Mouse (Mus musculus) heart, postnatal 10 days (tissue): ENCODE measurements at regions not wholly inside any gene's neighbourhood (a gene's known extent, or its start where the extent isn't known, plus 50 kb on each side); places are given as distances from the start of the nearest gene placed in this dataset.

ENCODE experiments used
- DNase-seq, 2 experiments: peaks; one replicate each; pipeline ENCODE4 v3.0.0; 2021
- intact Hi-C: fragments of 180-260 bp; cut with DNase I; formaldehyde crosslinking; loops from one replicate; pipeline ENCODE4 v1.15.1; 2025

GRCm38 (mm10) chr6:138956461-138957072 lies 298.2 kb upstream of the Igbp1b start:
- intact Hi-C loops, result no loop called here
- no peak for DNase-seq

GRCm38 (mm10) chr6:138950888-138951287 lies 292.5 kb upstream of the Igbp1b start:
- intact Hi-C loops, result no loop called here
- no peak for DNase-seq

GRCm38 (mm10) chr6:138946632-138947031 lies 288.3 kb upstream of the Igbp1b start:
- no peak for DNase-seq
- intact Hi-C loops, result no loop called here

GRCm38 (mm10) chr6:138945432-138945831 lies 287.1 kb upstream of the Igbp1b start:
- intact Hi-C loops, result no loop called here
- no peak for DNase-seq

- intact Hi-C loops, result no loop called here
Measured at GRCm38 (mm10) chr6:138920161-138920560, 261.8 kb upstream of the Igbp1b start.

GRCm38 (mm10) chr6:138919531-138919930 lies 261.2 kb upstream of the Igbp1b start:
- DNase-seq, result no peak
- intact Hi-C loops, result no loop called here

More at GRCm38 (mm10) chr6:138920161-138920560, 261.8 kb upstream of the Igbp1b start:
- no peak for DNase-seq

GRCm38 (mm10) chr6:138914981-138915380 lies 256.6 kb upstream of the Igbp1b start:
- intact Hi-C loops, result no loop called here
- peak in 1 of 2 experiments; percentile 1 for DNase-seq

GRCm38 (mm10) chr6:138873610-138874009 lies 215.3 kb upstream of the Igbp1b start:
- no peak for DNase-seq
- intact Hi-C loops, result no loop called here

GRCm38 (mm10) chr6:138872495-138873415 lies 214.4 kb upstream of the Igbp1b start:
- DNase-seq, result no peak
- intact Hi-C loops, result no loop called here

- no peak for DNase-seq
- intact Hi-C loops, result no loop called here
Measured at GRCm38 (mm10) chr6:138838043-138838442, 179.7 kb upstream of the Igbp1b start.

GRCm38 (mm10) chr6:138834876-138835275 lies 176.5 kb upstream of the Igbp1b start:
- DNase-seq, result no peak
- intact Hi-C loops, result no loop called here

GRCm38 (mm10) chr6:138801835-138802234 lies 143.5 kb upstream of the Igbp1b start:
- intact Hi-C loops, result no loop called here
- no peak for DNase-seq

- DNase-seq, result peak; percentile 19 to 24
Measured at GRCm38 (mm10) chr6:138800836-138801740, 142.7 kb upstream of the Igbp1b start.

GRCm38 (mm10) chr6:138794706-138795105 lies 136.4 kb upstream of the Igbp1b start:
- intact Hi-C loops, result no loop called here
- no peak for DNase-seq

More at GRCm38 (mm10) chr6:138800836-138801740, 142.7 kb upstream of the Igbp1b start:
- intact Hi-C loops, result no loop called here

- DNase-seq, result no peak
- intact Hi-C loops, result no loop called here
Measured at GRCm38 (mm10) chr6:138792802-138793201, 134.5 kb upstream of the Igbp1b start.

GRCm38 (mm10) chr6:138782907-138783306 lies 124.6 kb upstream of the Igbp1b start:
- DNase-seq, result no peak
- intact Hi-C loops, result no loop called here

- intact Hi-C loops, result no loop called here
- no peak for DNase-seq
Measured at GRCm38 (mm10) chr6:138782470-138782869, 124.1 kb upstream of the Igbp1b start.

- DNase-seq, result no peak
- intact Hi-C loops, result no loop called here
Measured at GRCm38 (mm10) chr6:138761991-138762390, 103.6 kb upstream of the Igbp1b start.

GRCm38 (mm10) chr6:138754955-138755303 lies 96.6 kb upstream of the Igbp1b start:
- no peak for DNase-seq
- intact Hi-C loops, result no loop called here

- intact Hi-C loops, result no loop called here
- no peak for DNase-seq
Measured at GRCm38 (mm10) chr6:138754302-138754954, 96.1 kb upstream of the Igbp1b start.
